Mouse (Mus musculus): ENCODE results near the gene Mrpl37. TPM values are rescaled to one million over a fixed set of nuclear protein-coding genes. Genes with fewer than 3 reads are reported as not detected.

Mrpl37 gene
- polyA plus RNA-seq, 1 experiment, result 48.4 TPM

DNA sequence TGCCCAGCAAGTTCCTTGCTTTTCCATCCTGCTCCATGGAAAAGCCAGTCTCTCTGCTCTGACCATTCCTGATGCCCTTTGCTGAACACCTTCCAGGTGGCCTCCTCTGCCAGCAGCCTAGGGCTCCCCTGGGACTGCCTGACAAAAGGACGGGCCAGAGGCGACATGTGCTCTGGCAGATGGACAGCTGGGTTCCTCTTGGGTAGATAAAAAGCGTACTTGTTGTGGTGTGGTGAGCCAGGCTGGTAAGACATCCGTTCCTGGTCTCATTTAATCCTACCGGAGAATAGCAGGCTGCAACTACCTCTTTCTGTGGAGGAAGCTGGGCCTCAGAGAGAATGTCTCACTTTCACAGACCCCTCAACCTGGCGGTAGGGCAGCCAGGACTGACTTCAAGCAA, 29.4 kb upstream of the Mrpl37 start:
- Histone ChIP-seq H3K4me1 (ENCODE audit: control insufficient read depth, insufficient read depth, low read length) (no peaks in the 10 kb centered on the region), H3K27ac (ENCODE audit: insufficient read depth, low read length) (no peak overlapping the region), H3K4me3 (ENCODE audit: insufficient read depth, low read length) (no peak overlapping the region)
- no peak for TF ChIP-seq CTCF (IDR thresholded peaks at IDR 0.05; ENCODE audit: borderline replicate concordance, insufficient read depth, low read length)
- no peak for TF ChIP-seq POLR2A (IDR thresholded peaks at IDR 0.05; ENCODE audit: low read depth, low read length)

DNA sequence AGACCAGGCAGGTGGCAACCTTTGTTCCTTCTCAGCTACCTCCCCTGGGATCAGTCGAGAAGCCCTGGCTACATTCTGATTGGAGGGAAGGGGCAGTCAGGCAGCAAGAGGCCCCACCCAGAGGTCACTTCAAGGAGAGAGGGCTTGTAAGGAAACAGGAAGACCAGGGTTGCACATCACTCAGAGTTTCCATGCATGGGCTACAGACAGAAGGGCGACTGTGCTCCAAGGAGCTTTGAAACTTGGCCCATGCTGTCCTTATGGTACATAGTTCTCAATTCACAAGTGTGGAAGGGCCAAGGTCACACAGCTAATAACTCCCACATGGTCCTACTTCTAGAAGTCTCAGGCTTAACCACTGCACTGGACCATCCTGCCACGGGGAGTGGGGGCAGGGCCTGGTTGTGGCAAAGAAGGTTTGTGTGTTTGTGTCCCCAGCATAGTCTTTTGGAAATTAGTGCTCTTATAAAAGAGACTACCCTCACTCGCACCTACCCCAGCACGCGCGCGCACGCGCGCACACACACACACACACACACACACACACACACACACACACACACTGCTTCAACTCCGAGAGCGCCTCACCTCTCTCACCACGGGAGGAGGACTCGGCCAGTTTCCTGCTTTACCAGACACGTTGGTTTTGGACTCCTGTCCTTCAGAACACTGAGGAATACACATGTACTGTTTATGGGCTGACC, 28.0 kb upstream of the Mrpl37 start:
- H3K27ac ChIP-seq (ENCODE audit: insufficient read depth, low read length), result no peak overlapping the region
- no peaks in the 10 kb centered on the region for H3K4me1 ChIP-seq (ENCODE audit: control insufficient read depth, insufficient read depth, low read length)
- TF ChIP-seq CTCF (IDR thresholded peaks at IDR 0.05; ENCODE audit: borderline replicate concordance, insufficient read depth, low read length) (no peak), POLR2A (IDR thresholded peaks at IDR 0.05; ENCODE audit: low read depth, low read length) (no peak)
- H3K4me3 ChIP-seq (ENCODE audit: insufficient read depth, low read length), result no peak overlapping the region

DNA sequence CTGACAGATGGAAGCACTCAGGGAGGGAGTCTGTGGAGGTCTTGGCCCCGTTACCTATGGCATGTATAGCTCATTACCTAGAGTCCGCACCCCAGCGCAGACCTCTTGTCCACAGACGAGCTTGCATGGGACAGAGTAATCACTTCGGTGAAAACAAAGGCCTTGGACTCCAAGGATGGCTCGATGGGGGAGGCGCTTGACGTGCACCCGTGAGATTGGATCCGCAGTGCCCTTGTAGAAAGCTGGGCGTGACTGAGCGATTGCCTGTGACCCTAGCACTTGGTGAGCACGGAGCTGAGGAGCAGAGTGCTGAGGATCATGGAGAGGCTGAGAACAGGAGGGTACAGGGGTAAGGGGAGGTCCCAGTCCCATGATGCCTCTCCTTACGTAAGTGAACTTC, 25.0 kb upstream of the Mrpl37 start:
- H3K4me1 ChIP-seq (ENCODE audit: control insufficient read depth, insufficient read depth, low read length), result no peaks in the 10 kb centered on the region

DNA sequence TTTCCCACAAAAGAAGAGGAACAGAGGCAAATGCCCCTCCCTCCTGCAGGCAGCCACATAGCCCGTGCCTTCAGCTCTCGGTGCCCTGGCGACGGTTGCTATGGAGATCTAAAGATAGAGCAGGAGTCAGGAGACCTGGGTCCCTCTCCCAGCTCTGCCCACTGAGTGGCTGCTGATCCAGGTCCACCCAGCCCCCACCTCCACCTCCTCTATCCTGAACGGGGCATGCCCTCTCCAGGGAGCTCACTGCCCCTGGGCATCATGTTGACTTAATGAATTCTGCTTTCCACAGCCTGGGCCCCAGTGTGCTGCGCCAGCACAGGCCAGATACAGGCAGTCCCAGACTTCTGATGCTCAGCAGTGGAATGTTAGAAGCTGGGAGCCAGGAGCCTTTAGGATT, 18.2 kb upstream of the Mrpl37 start:
- no peaks in the 10 kb centered on the region for H3K4me1 ChIP-seq (ENCODE audit: control insufficient read depth, insufficient read depth, low read length)
- no peak overlapping the region for H3K27ac ChIP-seq (ENCODE audit: insufficient read depth, low read length)
- H3K4me3 ChIP-seq (ENCODE audit: insufficient read depth, low read length), result no peak overlapping the region
- no peak for TF ChIP-seq CTCF (IDR thresholded peaks at IDR 0.05; ENCODE audit: borderline replicate concordance, insufficient read depth, low read length)
- TF ChIP-seq POLR2A (IDR thresholded peaks at IDR 0.05; ENCODE audit: low read depth, low read length), result no peak

More for the DNA sequence above, 25.0 kb upstream of the Mrpl37 start:
- TF ChIP-seq CTCF (IDR thresholded peaks at IDR 0.05; ENCODE audit: borderline replicate concordance, insufficient read depth, low read length) (no peak), POLR2A (IDR thresholded peaks at IDR 0.05; ENCODE audit: low read depth, low read length) (no peak)
- no peak overlapping the region for H3K4me3 ChIP-seq (ENCODE audit: insufficient read depth, low read length)
- H3K27ac ChIP-seq (ENCODE audit: insufficient read depth, low read length), result no peak overlapping the region

DNA sequence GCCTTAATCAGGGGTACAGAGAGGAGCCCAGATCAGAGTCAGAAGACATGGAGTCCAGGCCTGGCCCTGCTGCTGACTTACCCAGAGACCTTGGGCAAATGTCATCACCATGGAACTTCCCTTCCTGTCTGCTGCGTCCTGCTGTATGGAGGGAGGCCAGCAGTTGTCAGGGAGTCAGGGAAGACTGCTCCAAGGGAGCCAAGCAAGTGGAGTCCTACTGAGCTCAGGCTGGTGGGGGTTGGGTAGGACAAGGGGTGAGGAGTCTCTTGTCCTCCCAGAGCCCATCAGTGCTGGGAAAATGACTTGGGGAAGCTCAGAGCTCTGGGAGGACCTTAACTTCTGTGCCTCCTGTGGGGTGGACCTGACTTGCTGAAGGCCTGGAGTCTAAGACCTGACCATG, 17.7 kb upstream of the Mrpl37 start:
- TF ChIP-seq POLR2A (IDR thresholded peaks at IDR 0.05; ENCODE audit: low read depth, low read length) (no peak), CTCF (IDR thresholded peaks at IDR 0.05; ENCODE audit: borderline replicate concordance, insufficient read depth, low read length) (no peak)
- no peak overlapping the region for H3K27ac ChIP-seq (ENCODE audit: insufficient read depth, low read length)
- no peak overlapping the region for H3K4me3 ChIP-seq (ENCODE audit: insufficient read depth, low read length)
- no peaks in the 10 kb centered on the region for H3K4me1 ChIP-seq (ENCODE audit: control insufficient read depth, insufficient read depth, low read length)

DNA sequence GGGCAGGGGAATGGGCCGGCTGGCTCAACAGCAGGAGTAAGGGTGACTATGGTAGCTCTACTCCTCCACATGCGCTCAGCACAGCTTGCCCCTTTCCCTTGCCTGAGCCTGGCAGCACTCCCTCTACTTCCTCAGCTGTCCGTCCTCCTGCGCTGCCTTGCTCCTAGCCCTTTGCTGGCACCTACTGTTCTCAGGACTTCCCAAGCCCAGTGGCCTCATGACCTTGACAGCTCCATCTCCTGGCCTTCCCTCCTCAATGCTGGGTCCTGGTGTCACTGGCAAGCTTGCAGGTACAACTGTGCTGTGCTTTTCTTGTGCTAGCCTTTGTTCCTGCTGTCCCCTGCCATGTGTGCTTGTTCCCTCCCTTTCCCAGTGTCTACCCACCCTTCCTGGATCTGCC, 16.5 kb upstream of the Mrpl37 start:
- TF ChIP-seq CTCF (IDR thresholded peaks at IDR 0.05; ENCODE audit: borderline replicate concordance, insufficient read depth, low read length) (no peak), POLR2A (IDR thresholded peaks at IDR 0.05; ENCODE audit: low read depth, low read length) (no peak)
- Histone ChIP-seq H3K4me1 (ENCODE audit: control insufficient read depth, insufficient read depth, low read length) (no peaks in the 10 kb centered on the region), H3K27ac (ENCODE audit: insufficient read depth, low read length) (no peak overlapping the region), H3K4me3 (ENCODE audit: insufficient read depth, low read length) (no peak overlapping the region)

DNA sequence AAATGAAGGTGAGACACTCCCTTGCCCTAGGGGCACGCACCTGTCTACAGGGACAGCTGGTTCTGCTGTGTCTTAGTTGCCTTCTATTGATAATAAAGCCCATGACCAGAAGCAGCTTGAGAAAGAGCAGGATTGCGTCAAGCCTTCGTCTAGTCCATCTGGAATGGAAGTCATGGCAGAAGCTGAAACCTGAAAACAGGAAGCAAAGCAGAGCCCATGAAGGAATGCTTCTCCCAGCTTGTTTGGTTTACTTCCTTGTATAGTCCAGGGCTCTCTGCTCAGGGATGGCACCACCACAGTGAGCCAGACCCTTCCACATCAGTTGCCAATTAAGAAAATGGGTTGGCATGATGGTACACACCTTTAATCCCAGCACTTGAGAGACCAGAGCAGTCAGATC, 15.5 kb upstream of the Mrpl37 start:
- Histone ChIP-seq H3K4me3 (ENCODE audit: insufficient read depth, low read length) (no peak overlapping the region), H3K4me1 (ENCODE audit: control insufficient read depth, insufficient read depth, low read length) (no peaks in the 10 kb centered on the region), H3K27ac (ENCODE audit: insufficient read depth, low read length) (no peak overlapping the region)
- TF ChIP-seq CTCF (IDR thresholded peaks at IDR 0.05; ENCODE audit: borderline replicate concordance, insufficient read depth, low read length) (no peak), POLR2A (IDR thresholded peaks at IDR 0.05; ENCODE audit: low read depth, low read length) (no peak)

DNA sequence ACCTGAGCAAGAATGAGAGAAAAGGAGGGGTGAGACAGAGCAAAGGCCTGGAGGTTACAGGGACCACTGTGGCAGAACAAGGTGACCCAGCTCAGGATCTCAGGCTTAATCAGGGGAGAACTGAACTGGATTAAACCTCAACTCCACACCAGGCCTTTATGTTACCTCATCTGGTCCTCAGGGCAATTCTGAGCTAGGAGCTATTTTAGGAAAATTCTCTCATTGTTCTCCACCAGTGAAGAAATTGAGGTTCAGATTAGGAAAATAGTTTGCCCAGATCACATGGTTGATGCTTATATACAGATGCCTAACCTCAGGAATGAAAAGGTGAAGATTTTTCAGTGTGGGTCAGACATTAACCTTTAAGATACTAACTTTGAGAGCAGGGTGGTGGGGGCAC, 13.0 kb upstream of the Mrpl37 start:
- H3K4me3 ChIP-seq (ENCODE audit: insufficient read depth, low read length), result no peak overlapping the region
- H3K27ac ChIP-seq (ENCODE audit: insufficient read depth, low read length), result no peak overlapping the region
- peaks cover 2% of the 10 kb centered on the region; the same call in 1 of the 2 replicates for H3K4me1 ChIP-seq (ENCODE audit: control insufficient read depth, insufficient read depth, low read length)
- TF ChIP-seq CTCF (IDR thresholded peaks at IDR 0.05; ENCODE audit: borderline replicate concordance, insufficient read depth, low read length) (no peak), POLR2A (IDR thresholded peaks at IDR 0.05; ENCODE audit: low read depth, low read length) (no peak)

DNA sequence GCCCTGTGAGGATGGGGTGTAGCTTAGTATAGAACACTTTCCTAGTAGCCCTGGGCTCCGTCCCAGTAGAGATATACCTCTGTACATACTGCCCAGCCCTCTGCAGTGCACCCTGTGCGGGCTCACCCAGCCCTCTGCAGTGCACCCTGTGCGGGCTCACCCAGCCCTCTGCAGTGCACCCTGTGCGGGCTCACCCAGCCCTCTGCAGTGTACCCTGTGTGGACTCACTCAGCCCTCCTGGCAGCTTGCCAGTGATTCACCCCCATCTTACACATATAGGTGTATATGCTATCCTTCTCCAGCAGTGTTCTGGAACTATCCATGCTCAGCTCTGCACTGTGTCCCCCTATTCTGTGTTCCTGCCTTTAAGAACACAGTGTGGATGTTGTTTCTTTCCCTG, 12.2 kb upstream of the Mrpl37 start:
- peaks cover 8% of the 10 kb centered on the region for H3K4me1 ChIP-seq (ENCODE audit: control insufficient read depth, insufficient read depth, low read length)
- H3K4me3 ChIP-seq (ENCODE audit: insufficient read depth, low read length), result no peak overlapping the region
- TF ChIP-seq POLR2A (IDR thresholded peaks at IDR 0.05; ENCODE audit: low read depth, low read length) (no peak), CTCF (IDR thresholded peaks at IDR 0.05; ENCODE audit: borderline replicate concordance, insufficient read depth, low read length) (no peak)
- H3K27ac ChIP-seq (ENCODE audit: insufficient read depth, low read length), result no peak overlapping the region

DNA sequence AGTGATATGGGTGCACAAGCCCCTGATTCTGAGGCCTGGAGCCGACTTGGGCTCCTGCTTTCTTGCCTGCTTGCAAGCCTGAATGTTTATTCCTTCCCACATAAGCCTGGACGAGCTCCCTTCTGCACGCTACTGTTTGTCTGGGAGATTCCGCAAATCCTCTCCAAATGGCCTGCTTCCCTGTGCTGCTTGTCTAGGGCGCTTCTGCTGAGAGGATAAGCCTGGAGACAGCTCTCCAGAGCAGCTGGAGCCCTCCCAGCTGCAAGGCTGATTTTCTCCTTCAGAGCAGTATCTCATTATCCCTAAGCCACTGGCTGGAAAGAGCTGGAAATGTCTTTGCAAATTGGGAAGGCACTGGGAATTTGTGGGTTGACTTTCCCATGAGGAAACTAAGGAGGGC, 8.8 kb upstream of the Mrpl37 start:
- Histone ChIP-seq H3K4me3 (ENCODE audit: insufficient read depth, low read length) (no peak overlapping the region), H3K27ac (ENCODE audit: insufficient read depth, low read length) (no peak overlapping the region), H3K4me1 (ENCODE audit: control insufficient read depth, insufficient read depth, low read length) (peaks cover 8% of the 10 kb centered on the region)
- TF ChIP-seq CTCF (IDR thresholded peaks at IDR 0.05; ENCODE audit: borderline replicate concordance, insufficient read depth, low read length) (no peak), POLR2A (IDR thresholded peaks at IDR 0.05; ENCODE audit: low read depth, low read length) (no peak)
